Comparison of ENCODE assay signal across 8 mouse cellular contexts in genomic region chr11:120227571-120228051, GRCm38 (mm10). TPM values are rescaled to one million over a fixed set of nuclear protein-coding genes. Genes with fewer than 3 reads are reported as not detected.
DNase-seq lines count a peak whose midpoint lies in the region; ATAC-seq and TF ChIP-seq lines count a peak whose summit lies in the region.

No protein-coding gene starts in this region.

- H3K27ac ChIP-seq in kidney, postnatal 0 days: peak overlapping the region; percentile 63; the same call in 1 of the 2 replicates
- H3K27ac ChIP-seq in neural tube, embryonic 14.5 days (ENCODE audit: low read depth, low read length): peak overlapping the region; percentile 78; the same call in 1 of the 2 replicates

- ATAC-seq in kidney, postnatal 0 days (replicated peaks; ENCODE audit: low FRiP score, low read depth): no peak
- ATAC-seq in neural tube, embryonic 14.5 days (ENCODE audit: low read depth): no peak
- no peak for ATAC-seq in erythroid progenitor cell, adult 5-6 weeks (replicated peaks; ENCODE audit: low FRiP score, poor library complexity, severe bottlenecking)

- H3K9me3 ChIP-seq in kidney, postnatal 0 days (replicated peaks; ENCODE audit: low read length): no peaks in the 10 kb centered on the region
- no peaks in the 10 kb centered on the region for H3K9me3 ChIP-seq in neural tube, embryonic 14.5 days (ENCODE audit: control insufficient read depth, low read length)

- 20% methylated on average over 8 of the region's 8 CpGs for WGBS in kidney, postnatal 0 days
- 37% methylated on average over 8 of the region's 8 CpGs for WGBS in neural tube, embryonic 14.5 days

- no peaks in the 10 kb centered on the region for H3K27me3 ChIP-seq in kidney, postnatal 0 days (ENCODE audit: insufficient read depth, low read length)
- H3K27me3 ChIP-seq in neural tube, embryonic 14.5 days (ENCODE audit: control insufficient read depth, insufficient read depth, low read length): no peaks in the 10 kb centered on the region

- no peak overlapping the region for H3K4me3 ChIP-seq in kidney, postnatal 0 days (replicated peaks; ENCODE audit: low read depth, low read length)
- H3K4me3 ChIP-seq in neural tube, embryonic 14.5 days (ENCODE audit: low read depth, low read length): no peak overlapping the region

- no peak for TF ChIP-seq CTCF in kidney, postnatal 0 days (IDR thresholded peaks at IDR 0.05; ENCODE audit: low read depth)

- peak overlapping the region; percentile 27 for H3K4me2 ChIP-seq in kidney, postnatal 0 days (ENCODE audit: low read length)
- peak overlapping the region; percentile 84 for H3K4me2 ChIP-seq in neural tube, embryonic 14.5 days (ENCODE audit: low read depth, low read length)

- peak; percentile 34 for DNase-seq in cerebellum, adult 11-12 months
- DNase-seq in cerebellum, adult 8-10 months: no peak
- DNase-seq in testis, postnatal 10 days (ENCODE audit: low spot score): peak; percentile 44
- no peak for DNase-seq in testis, postnatal 14 days (ENCODE audit: low spot score)
- peak; percentile 59 for DNase-seq in kidney, postnatal 0 days (ENCODE audit: low spot score)
- no peak for DNase-seq in spleen, adult 18-20 months

- no peaks in the 10 kb centered on the region for H3K36me3 ChIP-seq in kidney, postnatal 0 days (ENCODE audit: insufficient read depth, low read length)
- no peaks in the 10 kb centered on the region for H3K36me3 ChIP-seq in neural tube, embryonic 14.5 days (ENCODE audit: control insufficient read depth, insufficient read depth, low read length)

- peak overlapping the region; percentile 29; the same call in 1 of the 2 replicates for H3K9ac ChIP-seq in kidney, postnatal 0 days (ENCODE audit: low read depth, low read length)
- no peak overlapping the region for H3K9ac ChIP-seq in neural tube, embryonic 14.5 days (replicated peaks; ENCODE audit: low read depth, low read length)

- peaks cover 66% of the 10 kb centered on the region for H3K4me1 ChIP-seq in kidney, postnatal 0 days (replicated peaks; ENCODE audit: insufficient read depth, low read length)
- peaks cover 67% of the 10 kb centered on the region for H3K4me1 ChIP-seq in neural tube, embryonic 14.5 days (ENCODE audit: control insufficient read depth, insufficient read depth, low read length)

RNA-seq across cellular contexts. Expression of gene Bahcc1, which starts 5.1 kb away (rescaled TPM):
- 8.2 and 8.6 TPM in 2 replicates for polyA plus RNA-seq in kidney, postnatal 0 days (2015; fragmentation: Nextera tagmentation; extraction: Ambion mirVana)
- 17.0 and 20.8 TPM in 2 replicates for polyA plus RNA-seq in neural tube, embryonic 14.5 days (2014; fragmentation: Nextera tagmentation; extraction: Ambion mirVana)
- 2.5 and 2.9 TPM in 2 replicates for total RNA-seq in erythroid progenitor cell, adult 5-6 weeks (2015; ENCODE audit: low replicate concordance)
- 1.4 TPM in 2 replicates for total RNA-seq in erythroid progenitor cell, adult 5-6 weeks (2017; ENCODE audit: low replicate concordance)

Comparison
In these comparisons a context has a peak if more than half of its experiments do, and no peak if none do; other contexts are left out.
1. DNase-seq: peak in cerebellum, adult 11-12 months (single experiment), testis, postnatal 10 days (single experiment) and kidney, postnatal 0 days (single experiment); none in cerebellum, adult 8-10 months (single experiment), testis, postnatal 14 days (single experiment) and spleen, adult 18-20 months (0 of 2).